Mouse (Mus musculus): ENCODE measurements around the gene Cd300lb. TPM values are rescaled to one million over a fixed set of nuclear protein-coding genes. Genes with fewer than 3 reads are reported as not detected.

Cd300lb gene
- not detected in 2 replicates for polyA plus RNA-seq (2012)

- H3K9me3 ChIP-seq (ENCODE audit: control insufficient read depth, low read length) = no peaks in the 10 kb centered on the region
- H3K4me3 ChIP-seq (replicated peaks) = no peak within 1 kb of the TSS
- TF ChIP-seq GATA1 (IDR thresholded peaks at IDR 0.05; ENCODE audit: low read length) (no peak), TAL1 (IDR thresholded peaks at IDR 0.05; ENCODE audit: low read length) (no peak)
- H3K27me3 ChIP-seq (ENCODE audit: control insufficient read depth) = no peaks in the 10 kb centered on the region; the same call in 1 of the 2 replicates
- no peaks in the 10 kb centered on the region; the same call in 1 of the 2 replicates for H3K4me1 ChIP-seq (ENCODE audit: control insufficient read depth)
- no peaks in the 10 kb centered on the region for H3K36me3 ChIP-seq (ENCODE audit: control insufficient read depth)
Measured at GRCm38 (mm10) chr11:114934144-114934543, at the start of gene Cd300lb. Cd300lb (minus strand) TSS chr11:114934386.

GRCm38 (mm10) chr11:114981866-114982265 lies 47.7 kb upstream of the Cd300lb start:
- Histone ChIP-seq H3K36me3 (ENCODE audit: control insufficient read depth) (no peaks in the 10 kb centered on the region), H3K9me3 (ENCODE audit: control insufficient read depth, low read length) (no peaks in the 10 kb centered on the region), H3K4me3 (replicated peaks) (no peak overlapping the region), H3K27me3 (ENCODE audit: control insufficient read depth) (no peaks in the 10 kb centered on the region), H3K4me1 (ENCODE audit: control insufficient read depth) (no peaks in the 10 kb centered on the region)
- TF ChIP-seq GATA1 (IDR thresholded peaks at IDR 0.05; ENCODE audit: low read length) (no peak), TAL1 (IDR thresholded peaks at IDR 0.05; ENCODE audit: low read length) (no peak)

GRCm38 (mm10) chr11:114972726-114973125 lies 38.5 kb upstream of the Cd300lb start:
- Histone ChIP-seq H3K9me3 (ENCODE audit: control insufficient read depth, low read length) (no peaks in the 10 kb centered on the region; the same call in 1 of the 2 replicates), H3K4me1 (ENCODE audit: control insufficient read depth) (no peaks in the 10 kb centered on the region)
- TF ChIP-seq TAL1 (IDR thresholded peaks at IDR 0.05; ENCODE audit: low read length) (no peak), GATA1 (IDR thresholded peaks at IDR 0.05; ENCODE audit: low read length) (no peak)

GRCm38 (mm10) chr11:114968752-114969207 lies 34.6 kb upstream of the Cd300lb start, which contains the start of gene Cd300c:
Cd300c (minus strand) TSS chr11:114969157.
- no peak for TF ChIP-seq GATA1 (IDR thresholded peaks at IDR 0.05; ENCODE audit: low read length)
- no peak for TF ChIP-seq TAL1 (IDR thresholded peaks at IDR 0.05; ENCODE audit: low read length)
- Histone ChIP-seq H3K4me3 (replicated peaks) (no peak within 1 kb of the TSS), H3K27me3 (ENCODE audit: control insufficient read depth) (no peaks in the 10 kb centered on the region), H3K9me3 (ENCODE audit: control insufficient read depth, low read length) (no peaks in the 10 kb centered on the region), H3K36me3 (ENCODE audit: control insufficient read depth) (no peaks in the 10 kb centered on the region), H3K4me1 (ENCODE audit: control insufficient read depth) (no peaks in the 10 kb centered on the region)

More at GRCm38 (mm10) chr11:114972726-114973125, 38.5 kb upstream of the Cd300lb start:
- Histone ChIP-seq H3K27me3 (ENCODE audit: control insufficient read depth) (no peaks in the 10 kb centered on the region), H3K4me3 (replicated peaks) (no peak overlapping the region), H3K36me3 (ENCODE audit: control insufficient read depth) (no peaks in the 10 kb centered on the region)

GRCm38 (mm10) chr11:114965182-114965828 lies 31.1 kb upstream of the Cd300lb start:
- Histone ChIP-seq H3K36me3 (ENCODE audit: control insufficient read depth) (no peaks in the 10 kb centered on the region), H3K4me1 (ENCODE audit: control insufficient read depth) (no peaks in the 10 kb centered on the region), H3K27me3 (ENCODE audit: control insufficient read depth) (no peaks in the 10 kb centered on the region), H3K4me3 (replicated peaks) (no peak overlapping the region), H3K9me3 (ENCODE audit: control insufficient read depth, low read length) (no peaks in the 10 kb centered on the region)
- TF ChIP-seq GATA1 (IDR thresholded peaks at IDR 0.05; ENCODE audit: low read length) = no peak
- TF ChIP-seq TAL1 (IDR thresholded peaks at IDR 0.05; ENCODE audit: low read length) = no peak

GRCm38 (mm10) chr11:114960369-114960768 lies 26.2 kb upstream of the Cd300lb start:
- H3K4me3 ChIP-seq (replicated peaks) = no peak overlapping the region
- H3K27me3 ChIP-seq (ENCODE audit: control insufficient read depth) = no peaks in the 10 kb centered on the region
- TF ChIP-seq TAL1 (IDR thresholded peaks at IDR 0.05; ENCODE audit: low read length) = no peak
- no peak for TF ChIP-seq GATA1 (IDR thresholded peaks at IDR 0.05; ENCODE audit: low read length)
- no peaks in the 10 kb centered on the region for H3K36me3 ChIP-seq (ENCODE audit: control insufficient read depth)
- no peaks in the 10 kb centered on the region for H3K4me1 ChIP-seq (ENCODE audit: control insufficient read depth)
- no peaks in the 10 kb centered on the region for H3K9me3 ChIP-seq (ENCODE audit: control insufficient read depth, low read length)

- Histone ChIP-seq H3K36me3 (ENCODE audit: control insufficient read depth) (no peaks in the 10 kb centered on the region), H3K27me3 (ENCODE audit: control insufficient read depth) (no peaks in the 10 kb centered on the region; the same call in 1 of the 2 replicates), H3K4me1 (ENCODE audit: control insufficient read depth) (no peaks in the 10 kb centered on the region; the same call in 1 of the 2 replicates), H3K9me3 (ENCODE audit: control insufficient read depth, low read length) (no peaks in the 10 kb centered on the region), H3K4me3 (replicated peaks) (no peak overlapping the region)
- no peak for TF ChIP-seq GATA1 (IDR thresholded peaks at IDR 0.05; ENCODE audit: low read length)
- no peak for TF ChIP-seq TAL1 (IDR thresholded peaks at IDR 0.05; ENCODE audit: low read length)
Measured at GRCm38 (mm10) chr11:114933591-114933990, 595 bp downstream of the Cd300lb start.

- Histone ChIP-seq H3K4me1 (ENCODE audit: control insufficient read depth) (no peaks in the 10 kb centered on the region; the same call in 1 of the 2 replicates), H3K36me3 (ENCODE audit: control insufficient read depth) (no peaks in the 10 kb centered on the region), H3K4me3 (replicated peaks) (no peak overlapping the region), H3K27me3 (ENCODE audit: control insufficient read depth) (no peaks in the 10 kb centered on the region; the same call in 1 of the 2 replicates), H3K9me3 (ENCODE audit: control insufficient read depth, low read length) (no peaks in the 10 kb centered on the region)
- TF ChIP-seq TAL1 (IDR thresholded peaks at IDR 0.05; ENCODE audit: low read length) (no peak), GATA1 (IDR thresholded peaks at IDR 0.05; ENCODE audit: low read length) (no peak)
Measured at GRCm38 (mm10) chr11:114931041-114931440, 3.1 kb downstream of the Cd300lb start.

- Histone ChIP-seq H3K9me3 (ENCODE audit: control insufficient read depth, low read length) (no peaks in the 10 kb centered on the region), H3K4me3 (replicated peaks) (no peak overlapping the region), H3K27me3 (ENCODE audit: control insufficient read depth) (no peaks in the 10 kb centered on the region; the same call in 1 of the 2 replicates), H3K36me3 (ENCODE audit: control insufficient read depth) (no peaks in the 10 kb centered on the region), H3K4me1 (ENCODE audit: control insufficient read depth) (no peaks in the 10 kb centered on the region; the same call in 1 of the 2 replicates)
- TF ChIP-seq TAL1 (IDR thresholded peaks at IDR 0.05; ENCODE audit: low read length) (no peak), GATA1 (IDR thresholded peaks at IDR 0.05; ENCODE audit: low read length) (no peak)
Measured at GRCm38 (mm10) chr11:114929581-114929980, 4.6 kb downstream of the Cd300lb start.
